Mouse (Mus musculus) MEL (cell line): ENCODE measurements at regions not wholly inside any gene's neighbourhood (a gene's known extent, or its start where the extent isn't known, plus 50 kb on each side); places are given as distances from the start of the nearest gene placed in this dataset.

Source experiments
- CTCF ChIP-seq, 3 experiments: IDR thresholded peaks in 2 of 3; conservative IDR thresholded peaks in 1 of 3; 2 replicates each; pipeline ENCODE4 v1.5.1; 2011 to 2012; ENCODE audit warnings: low read length in 3 of 3, low read depth in 2 of 3, mild to moderate bottlenecking in 2 of 3, improper control_type of control experiment in 1 of 3, inconsistent platforms in 1 of 3, mixed read lengths in 1 of 3, moderate library complexity in 1 of 3; ENCODE audit not compliant: control insufficient read depth in 1 of 3, insufficient read depth in 1 of 3, poor library complexity in 1 of 3, severe bottlenecking in 1 of 3
- ETS1 ChIP-seq: IDR thresholded peaks from 2 replicates; pipeline ENCODE4 v1.6.1; 2012; ENCODE audit warnings: low read depth, mild to moderate bottlenecking, inconsistent platforms, low read length, improper control_type of control experiment, moderate library complexity
- POLR2A ChIP-seq, 2 experiments: IDR thresholded peaks; 2 replicates each; pipeline ENCODE4 v1.6.1; 2011 to 2012; ENCODE audit warnings: low read length in 2 of 2, mild to moderate bottlenecking in 2 of 2, control low read depth in 1 of 2, improper control_type of control experiment in 1 of 2, low read depth in 1 of 2, moderate library complexity in 1 of 2; ENCODE audit not compliant: control insufficient read depth in 1 of 2, insufficient read depth in 1 of 2, poor library complexity in 1 of 2
- ZNF384 ChIP-seq: IDR thresholded peaks from 2 replicates; pipeline ENCODE4 v1.6.1; 2012; ENCODE audit warnings: low read depth, mild to moderate bottlenecking, inconsistent platforms, low read length, improper control_type of control experiment

- TF ChIP-seq CTCF (IDR thresholded peaks at IDR 0.05 in 2 of 3, conservative IDR thresholded peaks at IDR 0.05 in 1 of 3; ENCODE audit: control insufficient read depth in 1 of 3, insufficient read depth in 1 of 3, low read depth in 2 of 3, low read length in 3 of 3, poor library complexity in 1 of 3, severe bottlenecking in 1 of 3) (no peak), ZNF384 (no peak), POLR2A (IDR thresholded peaks at IDR 0.05; ENCODE audit: control insufficient read depth in 1 of 2, insufficient read depth in 1 of 2, low read depth in 1 of 2, low read length in 2 of 2, poor library complexity in 1 of 2) (no peak), ETS1 (no peak)
Measured at GRCm38 (mm10) chr5:91860489-91860888, 102.4 kb downstream of the Rchy1 start.
